Mouse (Mus musculus): ENCODE measurements around the gene Dst.
"Not testable (repeated sequence)": the region's sequence is repeated elsewhere in the genome, so short reads cannot be mapped to it uniquely, and the experiment has no call there.

Dst gene

DNA sequence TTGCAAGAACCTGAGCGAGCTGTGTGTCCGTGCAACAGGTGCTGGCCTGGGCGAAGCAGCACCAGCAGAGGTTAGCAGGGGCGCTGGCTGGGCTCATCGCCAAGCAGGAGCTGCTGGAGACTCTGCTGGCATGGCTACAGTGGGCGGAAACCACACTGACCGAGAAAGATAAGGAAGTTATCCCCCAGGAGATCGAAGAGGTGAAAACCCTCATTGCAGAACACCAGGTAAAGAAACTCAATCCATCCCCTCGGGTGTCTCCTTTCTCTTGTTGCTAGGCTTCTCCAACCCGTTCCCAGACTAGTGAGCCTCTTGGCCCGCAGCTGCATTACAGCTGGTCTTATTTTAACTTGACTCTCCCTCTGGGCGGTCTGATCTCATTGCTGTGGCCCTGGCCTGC is 382.3 kb downstream of the Dst start:
- DNase-seq (ENCODE audit: low spot score), result no peak

DNA sequence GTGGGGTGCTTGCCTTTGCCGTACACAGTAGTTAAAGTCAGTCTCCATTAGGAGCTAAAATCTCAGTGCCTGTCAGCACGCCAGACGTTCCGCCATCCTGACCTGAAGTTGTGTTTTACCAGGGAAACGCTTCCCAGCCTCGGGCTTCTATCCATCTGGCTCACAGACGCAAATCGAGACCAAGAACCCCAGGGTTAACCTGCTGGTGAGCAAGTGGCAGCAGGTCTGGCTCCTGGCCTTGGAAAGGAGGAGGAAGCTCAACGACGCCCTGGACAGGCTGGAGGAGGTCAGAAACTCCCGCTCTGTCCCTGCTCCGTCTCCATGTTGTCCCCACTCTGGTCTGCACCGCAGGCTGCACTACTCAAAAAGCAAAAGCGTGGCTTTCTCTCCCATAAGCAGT is 385.2 kb downstream of the Dst start:
- no peak for DNase-seq (ENCODE audit: low spot score)

DNA sequence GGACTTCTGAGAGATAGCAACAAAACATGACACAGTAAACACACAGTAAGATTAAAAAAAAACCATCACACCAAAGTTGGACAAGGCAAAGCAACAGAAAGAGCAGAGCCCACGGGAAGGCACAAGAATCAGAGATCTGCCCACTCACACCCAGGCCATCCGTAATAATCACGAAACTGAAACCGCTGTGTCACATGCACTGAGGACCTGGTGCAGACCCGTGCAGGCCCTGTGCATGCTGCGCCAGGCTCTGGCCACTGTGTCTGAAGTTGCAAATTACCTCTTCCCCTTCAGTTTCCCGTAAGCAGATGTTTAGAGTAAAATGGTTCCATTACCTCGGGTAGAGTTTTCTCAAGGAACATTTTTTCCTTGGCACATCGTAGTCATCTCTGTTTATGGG is 389.6 kb downstream of the Dst start:
- no peak for DNase-seq (ENCODE audit: low spot score)

DNA sequence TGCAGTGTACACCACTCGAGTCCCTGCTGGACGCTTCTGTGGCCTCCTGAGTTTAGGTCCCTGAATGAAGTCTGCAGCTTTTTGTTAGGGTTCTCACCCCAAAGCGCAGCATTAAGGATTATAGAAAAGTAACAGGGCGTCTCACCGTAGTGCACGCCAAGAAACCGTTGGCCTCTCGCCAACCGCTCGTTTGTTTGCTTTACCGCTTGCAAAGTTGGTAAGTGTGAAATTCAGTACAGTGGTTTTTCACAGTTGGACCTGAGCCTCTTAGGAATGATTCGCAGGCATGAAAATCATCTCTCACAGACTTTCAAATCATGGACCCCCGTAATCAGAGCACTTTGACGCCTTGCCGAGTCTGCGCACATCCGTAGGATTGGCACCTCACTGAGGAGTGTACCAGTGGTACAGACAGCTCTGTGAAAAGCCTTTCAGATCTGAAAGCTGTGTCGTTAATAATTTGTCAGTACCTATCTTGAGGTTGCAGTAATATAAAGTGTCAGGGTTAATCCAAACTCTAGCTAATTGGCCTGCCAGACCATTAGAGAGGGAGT is 390.7 kb downstream of the Dst start:
- no peak for DNase-seq (ENCODE audit: low spot score)

DNA sequence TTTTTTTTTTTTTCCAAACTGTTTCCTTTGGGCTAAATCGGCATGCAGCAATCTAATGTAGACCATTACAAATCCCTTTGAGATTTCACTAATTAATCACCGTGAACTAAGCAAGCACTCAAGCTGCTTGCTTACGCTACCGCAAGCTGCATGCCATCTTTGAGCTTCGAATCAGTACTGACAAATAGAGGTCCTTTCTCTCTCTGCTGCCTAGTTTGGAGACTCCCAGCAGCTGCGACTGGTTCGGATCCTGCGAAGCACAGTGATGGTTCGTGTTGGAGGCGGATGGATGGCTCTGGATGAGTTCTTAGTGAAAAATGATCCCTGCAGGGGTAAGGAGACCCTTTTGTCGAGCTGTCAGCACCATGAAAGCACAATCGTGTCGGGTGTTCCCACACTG is 391.5 kb downstream of the Dst start:
- no peak for DNase-seq (ENCODE audit: low spot score)

DNA sequence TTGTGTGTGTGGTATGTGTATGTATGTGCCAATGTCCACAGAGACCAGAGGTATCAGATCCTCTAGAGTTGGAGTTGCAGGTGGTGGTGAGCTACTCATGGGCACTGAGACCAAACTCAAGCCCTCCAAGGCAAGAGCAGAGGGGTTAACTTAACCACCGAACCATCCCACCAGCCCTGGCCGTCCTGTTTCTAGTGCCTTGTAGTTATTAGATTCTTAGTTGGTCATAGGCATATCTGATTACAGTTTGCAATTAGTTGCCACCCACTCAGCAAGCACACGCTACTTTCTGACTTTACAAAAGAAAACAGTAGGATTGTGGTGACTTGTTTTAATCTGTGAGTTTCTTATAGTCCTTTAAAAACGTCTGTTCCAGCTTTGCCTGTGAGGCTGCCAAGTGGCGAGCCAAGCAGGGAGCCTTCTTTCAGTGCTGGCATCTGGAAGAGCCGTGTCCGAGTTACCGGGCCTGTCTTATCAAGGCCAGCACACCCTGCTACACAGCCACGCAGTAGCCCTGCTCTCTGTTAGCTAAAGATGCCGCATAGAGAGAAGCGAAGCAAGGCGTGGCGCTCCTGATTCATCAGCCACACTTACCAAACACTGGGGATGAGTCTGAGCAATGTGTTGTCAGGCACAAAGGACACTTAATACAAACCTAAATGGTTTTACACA is 392.4 kb downstream of the Dst start:
- no peak for DNase-seq (ENCODE audit: low spot score)

DNA sequence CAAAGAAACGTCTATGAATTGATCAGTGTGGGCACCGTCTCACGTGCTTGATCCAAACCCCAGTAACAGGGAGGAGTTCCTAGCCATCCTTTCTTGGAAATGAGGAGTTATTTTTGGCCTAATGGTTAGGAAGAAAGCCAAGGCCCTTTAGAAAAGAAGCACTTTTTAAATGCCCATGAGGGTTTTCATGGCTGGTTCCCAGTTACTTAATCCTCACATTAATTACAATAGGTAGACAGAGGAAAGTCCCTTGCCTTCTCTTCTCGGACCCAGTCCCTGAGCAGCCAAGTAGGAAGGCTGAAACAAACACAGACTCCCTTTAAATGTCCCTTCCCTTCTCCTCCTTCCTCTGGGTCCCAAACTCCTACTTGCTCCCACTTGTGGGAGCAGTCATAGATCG is 396.2 kb downstream of the Dst start:
- no peak for DNase-seq (ENCODE audit: low spot score)

DNA sequence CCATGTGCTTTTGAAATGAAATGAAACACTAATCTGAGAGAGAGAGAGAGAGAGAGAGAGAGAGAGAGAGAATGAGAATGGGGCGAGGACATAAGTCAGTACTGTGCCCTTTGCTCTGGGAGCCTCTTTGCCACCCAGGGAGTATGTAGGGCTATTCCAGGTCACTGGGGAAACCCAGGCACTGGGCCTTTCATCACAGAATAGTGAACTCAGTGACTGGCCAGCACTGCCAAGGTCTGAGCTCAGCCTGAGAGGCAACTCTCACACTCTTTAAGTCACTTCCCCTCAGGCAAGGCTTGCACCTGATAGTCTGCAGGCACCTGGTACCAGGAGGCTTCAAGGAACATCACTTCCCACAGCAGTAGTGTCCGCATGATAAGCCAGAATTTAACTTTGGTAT is 398.7 kb downstream of the Dst start:
- DNase-seq (ENCODE audit: low spot score), result no peak

DNA sequence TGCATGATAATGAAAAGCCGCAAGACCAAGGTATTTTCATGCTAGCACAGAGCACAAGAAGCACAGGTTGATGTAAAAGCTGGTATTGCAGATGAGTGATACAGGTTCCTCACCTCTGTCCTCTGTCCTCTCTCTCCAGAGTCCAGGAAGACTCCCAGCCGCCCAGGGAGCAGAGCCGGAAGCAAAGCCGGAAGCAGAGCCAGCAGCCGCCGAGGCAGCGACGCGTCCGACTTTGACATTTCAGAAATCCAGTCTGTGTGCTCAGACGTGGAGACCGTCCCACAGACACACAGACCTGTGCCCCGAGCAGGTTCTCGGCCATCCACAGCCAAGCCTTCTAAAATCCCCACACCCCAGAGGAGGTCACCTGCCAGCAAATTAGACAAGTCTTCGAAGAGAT is 399.2 kb downstream of the Dst start:
- no peak for DNase-seq (ENCODE audit: low spot score)

DNA sequence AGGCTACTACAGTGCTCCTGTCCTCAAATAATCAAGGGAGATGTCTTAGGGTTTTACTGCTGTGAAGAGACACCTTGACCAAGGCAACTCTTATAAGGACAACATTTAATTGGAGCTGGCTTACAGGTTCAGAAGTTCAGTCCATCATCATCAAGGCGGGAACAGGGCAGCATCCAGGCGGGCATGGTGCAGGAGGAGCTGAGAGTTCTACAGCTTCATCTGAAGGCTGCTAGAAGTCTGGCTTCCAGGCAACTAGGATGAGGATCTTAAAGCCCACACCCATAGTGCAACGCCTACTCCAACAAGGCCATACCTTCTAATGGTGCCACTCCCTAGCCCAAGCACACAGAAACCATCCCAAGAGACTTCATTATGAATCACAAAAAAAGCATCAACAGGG is 400.8 kb downstream of the Dst start:
- not testable (repeated sequence) for DNase-seq (ENCODE audit: low spot score)

DNA sequence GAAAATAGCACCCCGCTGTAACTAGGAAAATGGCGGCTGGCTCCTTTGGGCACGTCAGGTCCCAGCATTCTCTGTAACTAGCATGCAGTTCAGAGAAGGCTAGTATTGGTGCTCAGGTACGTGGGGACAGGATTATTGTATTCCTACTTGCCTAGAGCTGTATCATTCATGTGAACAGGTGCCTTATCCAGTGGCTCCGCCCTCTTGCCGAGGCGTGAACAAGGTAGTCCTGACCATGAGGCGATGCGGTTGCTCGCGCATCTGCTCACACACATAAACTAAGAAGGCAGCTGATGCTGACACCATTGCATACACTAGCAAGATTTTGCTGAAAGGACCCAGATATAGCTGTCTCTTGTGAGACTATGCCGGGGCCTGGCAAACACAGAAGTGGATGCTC is 401.4 kb downstream of the Dst start:
- no peak for DNase-seq (ENCODE audit: low spot score)

DNA sequence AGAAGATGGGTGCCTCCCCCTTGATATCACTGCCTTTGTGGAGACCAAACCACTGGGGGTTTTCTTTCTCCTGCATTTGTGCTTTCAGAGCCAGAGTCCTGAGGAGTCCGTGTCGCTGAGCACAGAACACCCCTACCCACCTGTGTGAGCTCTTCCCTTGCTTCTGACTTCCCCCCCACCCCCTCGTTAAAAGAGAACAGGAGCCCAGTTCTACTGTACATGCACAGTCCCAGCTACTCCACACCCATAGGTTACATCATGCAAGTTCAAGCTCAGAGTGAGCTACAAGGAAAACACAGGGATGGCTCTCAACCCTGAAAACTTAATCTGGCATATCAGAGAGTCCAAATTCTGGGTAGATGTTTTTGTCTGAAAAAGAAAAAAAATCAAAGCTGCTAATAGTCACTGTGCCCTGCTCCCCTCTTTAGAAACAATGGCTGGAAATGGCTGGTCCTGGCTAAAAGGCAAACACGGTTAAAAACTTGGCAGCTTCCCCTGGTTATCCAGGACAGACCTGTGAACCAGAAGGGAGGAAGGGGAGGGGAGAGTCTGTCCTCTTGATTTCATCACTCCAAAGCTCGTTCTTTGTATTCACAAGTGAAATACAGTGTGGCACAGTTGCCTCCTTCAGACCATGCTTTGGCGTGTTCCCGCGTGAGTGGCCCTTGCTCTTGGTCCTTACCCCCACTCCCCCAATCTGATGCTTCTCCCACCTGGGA is 402.7 kb downstream of the Dst start:
- no peak for DNase-seq (ENCODE audit: low spot score)

DNA sequence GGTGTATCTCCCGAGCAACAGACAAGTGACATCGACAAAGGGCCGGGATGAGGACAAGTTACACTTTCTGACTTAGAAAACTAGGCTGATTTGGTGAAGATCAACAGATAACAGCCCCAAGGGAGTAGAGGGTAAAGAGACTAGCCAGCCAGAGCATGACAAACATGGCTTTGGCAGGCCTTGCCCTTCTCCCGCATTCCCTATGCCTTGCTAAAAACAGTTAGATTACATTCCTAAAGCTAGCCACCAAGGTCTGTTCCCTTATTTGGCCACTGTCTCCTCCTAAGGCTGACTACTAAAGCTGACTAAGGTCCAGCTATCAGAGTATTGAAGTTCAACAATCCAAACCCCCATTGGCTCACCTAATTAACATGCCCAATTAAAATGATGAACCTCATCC is 404.8 kb downstream of the Dst start:
- no peak for DNase-seq (ENCODE audit: low spot score)

DNA sequence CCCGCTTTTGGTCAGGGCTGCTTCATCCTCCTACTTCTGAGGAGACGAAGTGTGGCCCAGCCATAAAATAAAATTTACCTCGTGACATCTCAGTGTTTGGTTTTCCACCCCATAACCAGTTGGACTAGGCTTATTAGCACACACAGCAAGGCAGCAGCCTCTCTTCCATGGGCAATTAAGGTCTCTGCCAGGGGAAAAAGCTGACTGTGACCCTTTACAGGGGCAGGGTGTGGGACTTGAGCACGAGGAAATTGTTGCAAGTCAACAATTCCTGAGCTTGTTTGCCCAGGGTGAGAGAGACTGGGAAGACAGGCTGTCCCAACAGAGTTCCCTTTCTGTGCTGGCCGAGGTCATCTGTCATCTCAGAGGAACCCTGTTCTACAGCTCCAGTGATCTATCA is 407.4 kb downstream of the Dst start:
- DNase-seq (ENCODE audit: low spot score), result no peak

DNA sequence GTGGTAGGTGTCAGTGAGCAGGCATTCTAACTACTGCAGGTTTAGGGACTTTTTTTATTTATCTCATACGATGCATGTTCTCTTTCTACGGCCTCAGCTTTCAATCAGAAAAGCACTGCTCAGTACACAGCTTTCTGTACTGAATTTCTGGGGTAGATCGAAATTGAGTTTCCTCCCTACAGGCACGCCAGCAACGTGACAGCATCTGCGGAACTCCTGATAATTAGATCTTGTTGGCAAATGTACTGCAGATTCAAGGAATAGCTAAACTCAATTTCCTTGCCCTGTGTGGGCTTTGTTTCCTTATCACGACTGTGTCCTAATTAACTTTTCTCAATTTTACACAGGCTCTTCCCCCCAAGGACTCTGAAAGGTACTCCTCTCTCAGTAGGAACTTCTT is 416.2 kb downstream of the Dst start:
- DNase-seq (ENCODE audit: low spot score), result no peak

DNA sequence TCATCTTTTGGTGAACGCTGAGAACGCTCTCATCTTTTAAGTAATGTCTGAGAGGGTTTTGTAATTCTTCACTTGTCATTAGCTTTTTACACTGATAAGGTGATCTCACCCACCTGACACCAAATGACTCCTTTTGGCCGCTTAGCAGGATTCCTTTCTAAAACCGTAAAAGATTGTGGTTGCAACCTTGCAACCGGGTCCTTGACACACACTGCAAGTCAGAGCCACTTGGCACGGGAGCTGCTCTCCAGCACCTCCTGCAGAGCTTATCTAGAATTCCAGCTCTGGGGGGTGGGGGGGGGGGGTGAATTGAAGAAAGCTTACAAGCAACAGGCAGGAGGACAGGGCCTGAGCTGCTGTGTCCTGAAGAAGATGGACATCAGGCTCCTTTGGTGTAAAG is 420.6 kb downstream of the Dst start:
- no peak for DNase-seq (ENCODE audit: low spot score)

DNA sequence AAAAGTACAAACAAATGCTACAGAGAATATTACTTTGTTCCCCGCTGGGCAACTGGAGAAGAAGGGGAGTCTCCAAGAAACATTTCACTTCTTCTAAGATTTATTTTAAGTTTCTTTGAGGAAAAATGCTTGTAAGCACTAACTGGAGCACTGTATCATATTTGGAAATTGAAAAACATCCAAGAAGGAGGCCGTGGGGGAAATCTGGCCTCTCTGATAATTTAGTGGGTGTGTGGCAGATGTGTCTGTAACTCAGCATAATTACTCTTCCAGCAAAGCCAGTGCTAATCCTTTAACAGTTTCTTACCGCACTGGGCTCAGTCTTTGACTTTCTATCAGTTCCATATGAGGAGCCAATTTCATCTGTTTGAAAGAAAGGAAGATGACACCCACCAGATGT is 423.7 kb downstream of the Dst start:
- DNase-seq (ENCODE audit: low spot score), result no peak
